Mouse (Mus musculus) erythroblast, embryonic 14.5 days (primary cell): ENCODE results near the gene Mamstr.

Source experiments
- GATA1 ChIP-seq: IDR thresholded peaks from 2 replicates; pipeline ENCODE4 v1.6.1; 2012; ENCODE audit warnings: low read length, inconsistent platforms, mixed read lengths
- TAL1 ChIP-seq: IDR thresholded peaks from 3 replicates; pipeline ENCODE4 v1.6.1; 2012; ENCODE audit warnings: low read length, inconsistent platforms, mixed read lengths

GRCm38 (mm10) chr7:45686841-45687240 lies 47.1 kb downstream of the Mamstr start:
- no peak for TF ChIP-seq TAL1
- TF ChIP-seq GATA1, result no peak
